Mouse (Mus musculus): ENCODE results near the gene Phc1.

The Phc1 gene

GRCm38 (mm10) chr6:122297279-122298222, 42.8 kb downstream of the Phc1 start:
- no peak for DNase-seq (ENCODE audit: extremely low spot score, low read depth, low spot score)

GRCm38 (mm10) chr6:122296918-122297278, 43.5 kb downstream of the Phc1 start:
- DNase-seq (ENCODE audit: extremely low spot score, low read depth, low spot score): no peak

- DNase-seq (ENCODE audit: extremely low spot score, low read depth, low spot score): no peak
Observed at GRCm38 (mm10) chr6:122295242-122295641, 45.1 kb downstream of the Phc1 start.

GRCm38 (mm10) chr6:122294290-122294689, 46.1 kb downstream of the Phc1 start:
- no peak for DNase-seq (ENCODE audit: extremely low spot score, low read depth, low spot score)

- DNase-seq (ENCODE audit: extremely low spot score, low read depth, low spot score): no peak
Observed at GRCm38 (mm10) chr6:122293796-122294195, 46.6 kb downstream of the Phc1 start.

- DNase-seq (ENCODE audit: extremely low spot score, low read depth, low spot score): no peak
Observed at GRCm38 (mm10) chr6:122293121-122293520, 47.2 kb downstream of the Phc1 start.

- no peak for DNase-seq (ENCODE audit: extremely low spot score, low read depth, low spot score)
Observed at GRCm38 (mm10) chr6:122292184-122292583, 48.2 kb downstream of the Phc1 start.

DNA sequence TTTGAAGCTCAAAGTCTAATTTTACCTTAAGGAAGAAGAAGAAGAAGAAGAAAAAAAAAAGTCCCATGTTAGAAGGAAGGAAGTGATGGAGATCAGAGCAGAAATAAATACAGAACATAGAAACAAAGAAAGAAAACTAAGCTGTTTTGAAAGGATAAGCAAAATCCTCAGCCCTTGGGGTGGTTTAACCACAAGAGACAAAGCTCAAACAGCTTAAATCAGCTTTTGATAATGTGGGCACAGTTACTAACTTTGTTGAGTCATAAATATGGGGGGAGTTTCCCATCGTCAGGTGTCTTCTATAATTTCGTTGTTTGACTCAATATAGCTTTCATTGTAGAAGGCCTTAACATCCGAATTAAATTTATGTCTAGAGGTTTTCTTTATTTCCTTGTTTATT, 48.6 kb downstream of the Phc1 start:
- no peak for DNase-seq (ENCODE audit: extremely low spot score, low read depth, low spot score)

GRCm38 (mm10) chr6:122291264-122291663, 49.1 kb downstream of the Phc1 start:
- no peak for DNase-seq (ENCODE audit: extremely low spot score, low read depth, low spot score)

DNA sequence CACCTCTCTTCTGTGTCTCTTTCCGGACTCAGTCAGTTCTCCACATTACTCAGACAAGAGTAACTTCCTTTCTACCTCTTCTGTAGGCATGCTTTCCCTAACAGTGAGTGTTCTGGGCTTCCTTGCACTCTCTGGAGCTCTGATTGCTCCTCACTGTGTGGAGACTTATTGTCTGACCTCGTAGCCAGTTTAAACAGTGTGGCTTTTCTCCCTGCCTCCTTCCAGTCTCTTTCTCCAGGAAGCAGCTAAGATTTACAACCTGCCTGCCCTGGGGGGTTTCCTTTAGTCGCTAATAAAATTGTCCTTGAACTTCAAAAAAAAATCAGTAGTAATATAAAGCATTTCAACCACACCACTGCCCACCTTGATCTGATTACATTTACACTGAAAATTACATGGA, 50.1 kb downstream of the Phc1 start:
- peak; percentile 70 for DNase-seq (ENCODE audit: extremely low spot score, low read depth, low spot score)

GRCm38 (mm10) chr6:122289313-122289712, 51.0 kb downstream of the Phc1 start:
- no peak for DNase-seq (ENCODE audit: extremely low spot score, low read depth, low spot score)

GRCm38 (mm10) chr6:122288263-122288662, 52.1 kb downstream of the Phc1 start:
- no peak for DNase-seq (ENCODE audit: extremely low spot score, low read depth, low spot score)

- no peak for DNase-seq (ENCODE audit: extremely low spot score, low read depth, low spot score)
Observed at GRCm38 (mm10) chr6:122284823-122285222, 55.5 kb downstream of the Phc1 start.

- no peak for DNase-seq (ENCODE audit: extremely low spot score, low read depth, low spot score)
Observed at GRCm38 (mm10) chr6:122284304-122284703, 56.1 kb downstream of the Phc1 start.

GRCm38 (mm10) chr6:122283429-122283828, 56.9 kb downstream of the Phc1 start:
- no peak for DNase-seq (ENCODE audit: extremely low spot score, low read depth, low spot score)

GRCm38 (mm10) chr6:122282782-122283181, 57.6 kb downstream of the Phc1 start, which contains the start of gene Klrg1:
TSS of gene Klrg1 (minus strand) at chr6:122282882.
- DNase-seq (ENCODE audit: extremely low spot score, low read depth, low spot score): no peak

- no peak for DNase-seq (ENCODE audit: extremely low spot score, low read depth, low spot score)
Observed at GRCm38 (mm10) chr6:122276565-122276964, 63.8 kb downstream of the Phc1 start.

GRCm38 (mm10) chr6:122274546-122274945, 65.8 kb downstream of the Phc1 start:
- DNase-seq (ENCODE audit: extremely low spot score, low read depth, low spot score): no peak

- no peak for DNase-seq (ENCODE audit: extremely low spot score, low read depth, low spot score)
Observed at GRCm38 (mm10) chr6:122270152-122270551, 70.2 kb downstream of the Phc1 start.

GRCm38 (mm10) chr6:122269170-122269569, 71.2 kb downstream of the Phc1 start:
- DNase-seq (ENCODE audit: extremely low spot score, low read depth, low spot score): no peak

DNA sequence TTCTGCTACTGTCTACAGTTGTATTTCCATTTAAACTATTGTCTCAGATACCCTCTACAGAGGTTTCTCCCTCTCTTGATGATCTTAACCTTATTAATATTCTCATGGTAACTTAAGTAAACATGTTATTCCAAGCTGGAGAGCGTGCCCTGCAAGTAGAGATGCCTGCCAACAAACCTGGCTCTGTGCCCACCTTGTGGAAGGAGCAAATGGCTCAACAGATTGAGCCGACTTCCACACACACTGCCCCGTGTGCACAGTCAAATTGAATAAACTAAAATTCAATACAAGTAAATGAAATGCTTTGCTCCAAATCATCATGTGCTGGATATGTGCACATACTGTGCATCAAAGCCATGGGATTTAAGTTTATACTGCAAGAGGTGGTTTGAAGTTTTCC, 71.8 kb downstream of the Phc1 start:
- DNase-seq (ENCODE audit: extremely low spot score, low read depth, low spot score): no peak

Data from hindlimb bud, embryonic 11.5 days (tissue).